Mouse (Mus musculus) cortical plate, adult 2 months (tissue): ENCODE results near the gene Syt13.

ENCODE experiments used
- CTCF ChIP-seq: fragments of 200-500 bp; IDR thresholded peaks from 2 replicates; pipeline ENCODE4 v1.5.1; 2011; ENCODE audit warnings: mild to moderate bottlenecking, control low read depth, low read length; ENCODE audit not compliant: insufficient read depth; ENCODE audit errors: extremely low read depth
- POLR2A ChIP-seq: fragments of 200-500 bp; IDR thresholded peaks from 2 replicates; pipeline ENCODE4 v1.6.1; 2011; ENCODE audit warnings: mild to moderate bottlenecking, low read length, control low read depth; ENCODE audit not compliant: insufficient read depth; ENCODE audit errors: extremely low read depth

DNA sequence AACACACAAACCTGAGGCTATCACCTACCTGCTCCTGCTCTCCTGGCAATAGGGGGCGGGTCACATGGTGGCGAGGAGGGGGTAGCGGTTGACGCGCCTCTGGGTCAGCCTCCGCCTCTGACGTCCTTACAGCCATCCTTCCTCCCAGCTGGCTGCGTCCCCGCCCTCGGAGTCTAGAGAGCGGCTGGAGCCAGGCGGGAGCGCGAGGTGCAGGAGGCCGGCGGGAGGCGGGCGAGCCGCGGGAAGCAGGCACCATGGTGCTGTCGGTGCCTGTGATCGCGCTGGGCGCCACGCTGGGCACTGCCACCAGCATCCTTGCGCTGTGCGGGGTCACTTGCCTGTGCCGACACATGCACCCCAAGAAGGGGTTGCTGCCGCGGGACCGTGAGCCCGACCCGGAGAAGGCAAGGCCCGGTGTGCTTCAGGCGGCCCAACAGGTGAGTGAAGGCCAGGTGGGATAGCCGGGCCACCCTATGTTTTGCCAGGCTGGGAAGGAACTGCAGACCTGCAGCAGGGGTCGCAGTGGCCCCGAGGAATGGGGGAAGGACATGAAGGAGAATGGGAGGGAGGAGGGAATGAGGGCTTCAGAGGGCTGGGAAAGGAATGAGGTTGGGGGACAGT lies at the start of gene Syt13:
- TF ChIP-seq POLR2A (peak; percentile 75), CTCF (no peak)
